Mouse (Mus musculus): ENCODE results near the gene Impdh2. TPM values are rescaled to one million over a fixed set of nuclear protein-coding genes. Genes with fewer than 3 reads are reported as not detected.

Impdh2 gene
- total and polyA plus RNA-seq, 3 experiments, result 405 to 485 (median 483) TPM

Other genes starting within 250 kb of the Impdh2 start
- gene Gpx1, start 221.4 kb upstream of the Impdh2 start, total RNA-seq (2012; rRNA removed), result 506 and 595 TPM in 2 replicates
- 750 and 883 TPM in 2 replicates for gene Gpx1, start 221.4 kb upstream of the Impdh2 start, total RNA-seq (2014; rRNA removed)
- gene Gpx1, start 221.4 kb upstream of the Impdh2 start, polyA plus RNA-seq (2012; ENCODE audit: insufficient read length, low read depth), result 694 and 813 TPM in 2 replicates
- gene Usp4, start 212.4 kb upstream of the Impdh2 start, total RNA-seq (2012; rRNA removed), result 72.8 and 74.6 TPM in 2 replicates
- gene Usp4, start 212.4 kb upstream of the Impdh2 start, total RNA-seq (2014; rRNA removed), result 50.6 and 52.1 TPM in 2 replicates
- 86.3 and 93.5 TPM in 2 replicates for gene Usp4, start 212.4 kb upstream of the Impdh2 start, polyA plus RNA-seq (2012; ENCODE audit: insufficient read length, low read depth)
- 0.21 TPM in 2 replicates for gene 1700102P08Rik, start 167.5 kb upstream of the Impdh2 start, total RNA-seq (2012; rRNA removed)
- 0.59 TPM in 1 of 2 replicates, not detected in the other for gene 1700102P08Rik, start 167.5 kb upstream of the Impdh2 start, total RNA-seq (2014; rRNA removed)
- gene 1700102P08Rik, start 167.5 kb upstream of the Impdh2 start, polyA plus RNA-seq (2012; ENCODE audit: insufficient read length, low read depth), result 0.26 TPM in 1 of 2 replicates, not detected in the other
- gene Ccdc36, start 131.8 kb upstream of the Impdh2 start, total RNA-seq (2012; rRNA removed), result 0.04 TPM in 2 replicates
- 0.13 and 0.20 TPM in 2 replicates for gene Ccdc36, start 131.8 kb upstream of the Impdh2 start, total RNA-seq (2014; rRNA removed)
- gene Ccdc36, start 131.8 kb upstream of the Impdh2 start, polyA plus RNA-seq (2012; ENCODE audit: insufficient read length, low read depth), result 0.13 TPM in 1 of 2 replicates, not detected in the other
- not detected in 2 replicates for gene BC048562, start 123.8 kb upstream of the Impdh2 start, total RNA-seq (2012; rRNA removed)
- gene BC048562, start 123.8 kb upstream of the Impdh2 start, total RNA-seq (2014; rRNA removed), result not detected in 2 replicates
- not detected in 2 replicates for gene BC048562, start 123.8 kb upstream of the Impdh2 start, polyA plus RNA-seq (2012; ENCODE audit: insufficient read length, low read depth)
- gene Ccdc71, start 99.8 kb upstream of the Impdh2 start, total RNA-seq (2012; rRNA removed), result 16.1 and 19.3 TPM in 2 replicates
- 13.0 and 14.5 TPM in 2 replicates for gene Ccdc71, start 99.8 kb upstream of the Impdh2 start, total RNA-seq (2014; rRNA removed)
- gene Ccdc71, start 99.8 kb upstream of the Impdh2 start, polyA plus RNA-seq (2012; ENCODE audit: insufficient read length, low read depth), result 29.0 and 33.0 TPM in 2 replicates
- gene Klhdc8b, start 98.7 kb upstream of the Impdh2 start, total RNA-seq (2012; rRNA removed), result 3.1 and 3.5 TPM in 2 replicates
- gene Klhdc8b, start 98.7 kb upstream of the Impdh2 start, total RNA-seq (2014; rRNA removed), result 1.9 and 2.6 TPM in 2 replicates
- 3.4 and 5.2 TPM in 2 replicates for gene Klhdc8b, start 98.7 kb upstream of the Impdh2 start, polyA plus RNA-seq (2012; ENCODE audit: insufficient read length, low read depth)
- gene Lamb2, start 80.5 kb upstream of the Impdh2 start, total RNA-seq (2012; rRNA removed), result 0.08 and 0.89 TPM in 2 replicates
- gene Lamb2, start 80.5 kb upstream of the Impdh2 start, total RNA-seq (2014; rRNA removed), result 0.04 TPM in 1 of 2 replicates, not detected in the other
- 0.11 and 0.17 TPM in 2 replicates for gene Lamb2, start 80.5 kb upstream of the Impdh2 start, polyA plus RNA-seq (2012; ENCODE audit: insufficient read length, low read depth)
- gene Usp19, start 69.7 kb upstream of the Impdh2 start, total RNA-seq (2012; rRNA removed), result 68.7 and 69.9 TPM in 2 replicates
- gene Usp19, start 69.7 kb upstream of the Impdh2 start, total RNA-seq (2014; rRNA removed), result 36.5 TPM in 2 replicates
- gene Usp19, start 69.7 kb upstream of the Impdh2 start, polyA plus RNA-seq (2012; ENCODE audit: insufficient read length, low read depth), result 84.2 and 106 TPM in 2 replicates
- gene Qars, start 52.6 kb upstream of the Impdh2 start, total RNA-seq (2012; rRNA removed), result 271 and 322 TPM in 2 replicates
- gene Qars, start 52.6 kb upstream of the Impdh2 start, total RNA-seq (2014; rRNA removed), result 188 and 229 TPM in 2 replicates
- gene Qars, start 52.6 kb upstream of the Impdh2 start, polyA plus RNA-seq (2012; ENCODE audit: insufficient read length, low read depth), result 270 and 293 TPM in 2 replicates
- gene Qrich1, start 43.5 kb upstream of the Impdh2 start, total RNA-seq (2012; rRNA removed), result 104 and 115 TPM in 2 replicates
- 117 and 118 TPM in 2 replicates for gene Qrich1, start 43.5 kb upstream of the Impdh2 start, total RNA-seq (2014; rRNA removed)
- gene Qrich1, start 43.5 kb upstream of the Impdh2 start, polyA plus RNA-seq (2012; ENCODE audit: insufficient read length, low read depth), result 61.5 and 72.1 TPM in 2 replicates
- 24.6 and 25.7 TPM in 2 replicates for gene Ndufaf3, start 7.1 kb downstream of the Impdh2 start, total RNA-seq (2012; rRNA removed)
- gene Ndufaf3, start 7.1 kb downstream of the Impdh2 start, total RNA-seq (2014; rRNA removed), result 15.3 and 15.7 TPM in 2 replicates
- 27.2 and 30.7 TPM in 2 replicates for gene Ndufaf3, start 7.1 kb downstream of the Impdh2 start, polyA plus RNA-seq (2012; ENCODE audit: insufficient read length, low read depth)
- gene Dalrd3, start 9.6 kb downstream of the Impdh2 start, total RNA-seq (2012; rRNA removed), result 110 and 119 TPM in 2 replicates
- 52.6 and 57.4 TPM in 2 replicates for gene Dalrd3, start 9.6 kb downstream of the Impdh2 start, total RNA-seq (2014; rRNA removed)
- 100 and 114 TPM in 2 replicates for gene Dalrd3, start 9.6 kb downstream of the Impdh2 start, polyA plus RNA-seq (2012; ENCODE audit: insufficient read length, low read depth)
- 14.3 and 17.8 TPM in 2 replicates for gene Wdr6, start 18.5 kb downstream of the Impdh2 start, total RNA-seq (2012; rRNA removed)
- 9.1 and 9.8 TPM in 2 replicates for gene Wdr6, start 18.5 kb downstream of the Impdh2 start, total RNA-seq (2014; rRNA removed)
- gene Wdr6, start 18.5 kb downstream of the Impdh2 start, polyA plus RNA-seq (2012; ENCODE audit: insufficient read length, low read depth), result 14.9 and 16.3 TPM in 2 replicates
- 9.1 and 11.0 TPM in 2 replicates for gene P4htm, start 37.4 kb downstream of the Impdh2 start, total RNA-seq (2012; rRNA removed)
- 4.8 and 5.4 TPM in 2 replicates for gene P4htm, start 37.4 kb downstream of the Impdh2 start, total RNA-seq (2014; rRNA removed)
- 7.9 and 9.5 TPM in 2 replicates for gene P4htm, start 37.4 kb downstream of the Impdh2 start, polyA plus RNA-seq (2012; ENCODE audit: insufficient read length, low read depth)
- 28.1 and 29.0 TPM in 2 replicates for gene Arih2, start 89.1 kb downstream of the Impdh2 start, total RNA-seq (2012; rRNA removed)
- gene Arih2, start 89.1 kb downstream of the Impdh2 start, total RNA-seq (2014; rRNA removed), result 33.5 and 41.2 TPM in 2 replicates
- gene Arih2, start 89.1 kb downstream of the Impdh2 start, polyA plus RNA-seq (2012; ENCODE audit: insufficient read length, low read depth), result 35.3 and 36.6 TPM in 2 replicates
- 15.9 and 20.9 TPM in 2 replicates for gene Slc25a20, start 101.8 kb downstream of the Impdh2 start, total RNA-seq (2012; rRNA removed)
- gene Slc25a20, start 101.8 kb downstream of the Impdh2 start, total RNA-seq (2014; rRNA removed), result 18.9 and 20.8 TPM in 2 replicates
- gene Slc25a20, start 101.8 kb downstream of the Impdh2 start, polyA plus RNA-seq (2012; ENCODE audit: insufficient read length, low read depth), result 16.7 and 18.6 TPM in 2 replicates
- 14.9 and 18.8 TPM in 2 replicates for gene Prkar2a, start 129.0 kb downstream of the Impdh2 start, total RNA-seq (2012; rRNA removed)
- 10.1 and 13.6 TPM in 2 replicates for gene Prkar2a, start 129.0 kb downstream of the Impdh2 start, total RNA-seq (2014; rRNA removed)
- 41.4 and 44.4 TPM in 2 replicates for gene Prkar2a, start 129.0 kb downstream of the Impdh2 start, polyA plus RNA-seq (2012; ENCODE audit: insufficient read length, low read depth)
- 17.5 and 27.2 TPM in 2 replicates for gene Ip6k2, start 223.5 kb downstream of the Impdh2 start, total RNA-seq (2012; rRNA removed)
- gene Ip6k2, start 223.5 kb downstream of the Impdh2 start, total RNA-seq (2014; rRNA removed), result 22.6 and 23.6 TPM in 2 replicates
- gene Ip6k2, start 223.5 kb downstream of the Impdh2 start, polyA plus RNA-seq (2012; ENCODE audit: insufficient read length, low read depth), result 28.4 and 31.4 TPM in 2 replicates
- 4.4 and 6.6 TPM in 2 replicates for gene Nckipsd, start 248.1 kb downstream of the Impdh2 start, total RNA-seq (2012; rRNA removed)
- 5.1 and 6.4 TPM in 2 replicates for gene Nckipsd, start 248.1 kb downstream of the Impdh2 start, total RNA-seq (2014; rRNA removed)
- 11.9 and 13.2 TPM in 2 replicates for gene Nckipsd, start 248.1 kb downstream of the Impdh2 start, polyA plus RNA-seq (2012; ENCODE audit: insufficient read length, low read depth)